Mouse (Mus musculus) retina, postnatal 7 days (tissue): ENCODE measurements at regions not wholly inside any gene's neighbourhood (a gene's known extent, or its start where the extent isn't known, plus 50 kb on each side); places are given as distances from the start of the nearest gene placed in this dataset.

ENCODE experiments used
- DNase-seq: peaks from one replicate; pipeline ENCODE4 v3.0.0-alpha.2; 2012; ENCODE audit warnings: low read depth, low spot score

DNA sequence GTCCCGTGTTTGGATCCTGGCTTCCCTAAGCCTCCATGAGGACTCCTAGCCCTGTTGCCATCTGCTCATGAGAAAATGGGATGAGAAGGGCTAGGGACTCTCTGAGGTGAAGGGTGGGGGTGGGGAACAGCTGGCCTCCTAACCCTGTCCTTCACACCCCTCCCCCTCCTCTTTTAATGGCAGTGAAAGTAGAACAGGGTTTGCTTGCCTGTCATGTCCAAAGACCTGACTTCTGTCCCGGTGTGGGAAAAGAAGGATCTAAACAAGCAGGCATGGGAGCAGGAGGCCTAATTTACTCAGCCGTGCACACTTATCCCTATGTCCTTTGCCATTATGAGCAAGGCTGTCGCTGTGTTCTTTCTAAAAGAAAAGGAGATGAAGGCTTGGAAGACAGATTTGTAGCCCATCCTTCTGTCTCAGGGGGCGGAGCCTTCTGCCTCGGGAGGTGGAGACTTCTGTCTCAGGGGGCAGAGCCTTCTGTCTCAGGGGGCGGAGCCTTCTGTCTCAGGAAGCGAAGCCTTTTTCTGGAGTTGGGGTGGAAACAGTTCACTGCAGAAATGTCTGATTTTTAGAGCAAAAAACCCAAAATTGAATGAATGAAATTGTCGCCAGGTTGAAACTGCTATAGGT lies 66.4 kb downstream of the Cmpk2 start:
- DNase-seq = no peak

DNA sequence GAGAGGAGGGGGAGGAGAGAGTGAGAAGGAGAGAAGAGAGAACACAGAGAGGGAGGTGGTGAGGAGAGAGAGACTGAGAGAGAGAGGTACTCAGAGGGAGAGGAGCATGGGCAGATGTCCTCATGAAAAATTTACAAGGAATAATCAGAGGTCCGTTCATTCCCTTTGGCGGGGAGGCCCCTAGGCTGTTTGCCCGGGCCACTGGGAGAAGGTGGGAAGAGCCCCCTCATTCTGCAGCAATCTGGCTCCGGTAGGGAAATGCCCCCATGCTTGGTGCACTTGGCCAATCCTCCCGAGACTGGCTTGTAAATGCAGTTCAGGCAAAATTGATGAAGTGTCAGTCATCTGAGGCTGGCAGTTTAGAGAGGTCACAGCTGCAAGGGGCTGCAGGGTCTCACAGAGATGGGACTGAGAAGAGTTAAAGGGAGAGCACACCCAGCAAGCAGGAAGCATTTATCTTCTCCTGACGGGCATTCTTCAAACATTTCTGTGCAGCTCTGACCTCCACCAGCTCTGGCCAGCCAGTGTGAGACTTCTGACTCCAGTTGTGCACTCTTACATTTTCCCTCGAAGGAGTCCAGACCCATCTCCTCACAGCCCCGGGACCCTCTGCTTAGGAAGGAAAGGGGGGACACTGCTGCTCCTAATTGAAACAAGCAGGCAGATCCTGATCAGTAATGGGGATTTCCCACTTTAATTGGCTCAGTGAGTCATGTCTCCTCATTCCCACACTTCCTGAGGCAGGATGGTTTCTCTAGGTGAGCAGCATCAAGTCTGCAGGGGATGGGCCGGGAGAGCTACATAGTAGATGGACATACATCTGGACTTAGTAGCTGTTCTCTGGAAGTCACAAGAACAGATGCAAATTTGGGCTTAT lies 65.5 kb downstream of the Cmpk2 start:
- DNase-seq = no peak

DNA sequence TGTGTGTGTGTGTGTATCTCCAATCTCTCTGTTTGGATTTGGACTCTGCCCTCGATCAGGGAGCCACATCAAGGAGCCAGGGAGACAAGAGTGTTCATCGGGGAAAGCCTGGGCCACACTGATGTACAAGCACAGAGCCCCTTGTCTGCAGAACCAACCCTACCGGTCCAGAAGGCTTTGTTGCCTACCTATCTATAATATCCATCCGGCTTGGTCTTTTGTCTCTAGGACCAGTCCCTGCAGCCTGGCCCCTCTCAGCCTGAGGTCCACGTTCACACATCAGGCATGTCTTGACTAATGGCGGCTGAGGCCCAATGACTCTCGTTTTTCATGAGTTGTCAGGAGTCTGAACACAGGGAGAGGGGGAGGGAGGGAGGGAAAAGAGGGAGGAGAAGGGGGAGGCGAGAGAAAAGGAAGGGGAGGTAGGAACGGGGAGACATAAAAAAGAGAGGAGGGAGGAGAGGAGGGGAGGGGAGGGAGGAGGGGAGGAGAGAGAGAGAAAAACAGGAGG lies 64.7 kb downstream of the Cmpk2 start:
- no peak for DNase-seq

DNA sequence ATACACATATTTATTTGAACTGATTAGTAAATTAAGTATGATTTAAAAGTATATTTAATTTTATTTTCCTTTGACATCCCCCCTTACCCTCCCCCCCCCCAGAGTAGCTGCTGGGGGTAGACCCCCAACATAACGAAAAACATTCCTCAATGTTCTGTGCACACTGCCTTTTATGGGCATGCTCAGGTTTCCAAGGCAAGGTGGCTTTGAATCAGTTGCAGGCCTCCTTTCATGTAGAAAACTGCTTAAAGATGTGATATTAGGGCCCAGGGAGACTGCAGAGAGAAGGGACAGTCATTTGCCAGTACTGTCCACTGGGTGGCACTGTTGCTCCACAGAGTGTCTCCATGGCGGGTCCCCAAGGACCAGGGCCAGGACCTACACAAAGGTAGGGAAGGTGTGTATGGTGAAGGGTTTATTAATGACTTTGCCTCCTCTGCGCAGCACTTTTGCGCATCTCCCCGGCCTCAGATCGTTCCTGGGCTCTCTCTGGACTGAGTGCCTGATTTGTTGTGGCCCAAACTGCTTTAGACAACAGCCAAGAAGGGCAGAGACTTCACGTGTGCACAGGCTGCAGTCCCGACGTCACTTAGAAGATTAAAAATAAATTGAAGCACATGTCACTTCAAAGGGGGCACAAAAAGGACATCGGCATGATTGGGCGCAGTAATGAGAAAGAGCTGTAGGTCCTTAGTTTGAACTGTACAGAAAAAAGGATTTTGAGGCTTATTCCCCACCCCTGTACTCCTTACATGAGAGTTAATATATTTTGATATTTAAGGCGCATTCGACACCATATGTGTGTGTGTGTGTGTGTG lies 64.0 kb downstream of the Cmpk2 start:
- DNase-seq = peak; percentile 69

DNA sequence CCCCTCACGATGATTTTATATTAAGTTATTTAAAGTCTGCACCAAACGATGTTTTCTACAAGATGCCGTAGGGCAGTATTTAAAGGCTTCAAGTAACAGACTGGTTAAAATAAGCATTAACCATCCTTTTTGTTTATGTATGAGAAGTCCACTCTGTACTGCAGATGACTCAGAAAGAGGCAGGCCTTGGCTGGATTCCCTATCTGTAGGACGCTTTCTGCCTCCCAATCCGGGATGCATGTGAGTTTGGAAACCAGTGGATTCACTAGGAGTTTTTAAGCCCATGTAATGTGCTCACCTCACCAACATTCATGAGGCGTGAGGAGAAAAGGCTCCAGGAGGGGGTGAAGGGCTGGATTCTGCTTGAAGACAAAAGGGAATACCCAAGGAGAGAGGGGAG lies 63.1 kb downstream of the Cmpk2 start:
- no peak for DNase-seq
